Mouse (Mus musculus): ENCODE data around the gene Camkk2. TPM values are rescaled to one million over a fixed set of nuclear protein-coding genes. Genes with fewer than 3 reads are reported as not detected.
A peak's percentile ranks its signal among the peaks of the same experiment; 100 is the strongest.

Gene Camkk2
- polyA plus RNA-seq, 1 experiment from 2014 or later, result 69.4 TPM

GRCm38 (mm10) chr5:122800345-122801010, 21.3 kb upstream of the Camkk2 start:
- no peak overlapping the region for H3K9ac ChIP-seq
- 81% methylated on average over 13 of the region's 13 CpGs for WGBS
- no peaks in the 10 kb centered on the region for H3K9me3 ChIP-seq
- no peak for ATAC-seq (replicated peaks)
- no peak overlapping the region for H3K27ac ChIP-seq
- H3K4me1 ChIP-seq, result peaks cover 16% of the 10 kb centered on the region
- no peaks in the 10 kb centered on the region for H3K27me3 ChIP-seq (replicated peaks)
- no peak overlapping the region for H3K4me3 ChIP-seq
- no peak overlapping the region for H3K4me2 ChIP-seq
- H3K36me3 ChIP-seq (replicated peaks), result peaks cover 79% of the 10 kb centered on the region

GRCm38 (mm10) chr5:122799379-122800344, 20.5 kb upstream of the Camkk2 start:
- Histone ChIP-seq H3K27me3 (replicated peaks) (no peaks in the 10 kb centered on the region), H3K9ac (no peak overlapping the region), H3K4me2 (no peak overlapping the region), H3K27ac (peak overlapping the region; percentile 62), H3K4me3 (no peak overlapping the region), H3K9me3 (no peaks in the 10 kb centered on the region), H3K4me1 (peaks cover 16% of the 10 kb centered on the region), H3K36me3 (replicated peaks) (peaks cover 71% of the 10 kb centered on the region)
- no peak for ATAC-seq (replicated peaks)
- WGBS, result 75% methylated on average over 17 of the region's 17 CpGs

- peak; percentile 63 for ATAC-seq (replicated peaks)
- Histone ChIP-seq H3K4me2 (no peak overlapping the region), H3K9me3 (no peaks in the 10 kb centered on the region), H3K9ac (no peak overlapping the region), H3K36me3 (replicated peaks) (peaks cover 66% of the 10 kb centered on the region), H3K4me3 (no peak overlapping the region), H3K4me1 (peaks cover 16% of the 10 kb centered on the region), H3K27ac (peak overlapping the region; percentile 62), H3K27me3 (replicated peaks) (no peaks in the 10 kb centered on the region)
- 63% methylated on average over 17 of the region's 17 CpGs for WGBS
These were observed 19.6 kb upstream of the Camkk2 start for GRCm38 (mm10) chr5:122798557-122799378.

GRCm38 (mm10) chr5:122797866-122798265, 18.7 kb upstream of the Camkk2 start:
- Histone ChIP-seq H3K27me3 (replicated peaks) (no peaks in the 10 kb centered on the region), H3K4me3 (no peak overlapping the region), H3K9ac (no peak overlapping the region), H3K36me3 (replicated peaks) (peaks cover 67% of the 10 kb centered on the region), H3K9me3 (no peaks in the 10 kb centered on the region), H3K4me2 (no peak overlapping the region), H3K27ac (0 out of 2 replicates have a peak overlapping the region, but pooled peaks have one; percentile 25), H3K4me1 (peaks cover 16% of the 10 kb centered on the region)
- 93% methylated on average over 3 of the region's 3 CpGs for WGBS
- no peak for ATAC-seq (replicated peaks)

GRCm38 (mm10) chr5:122788696-122789095, 9.5 kb upstream of the Camkk2 start:
- Histone ChIP-seq H3K4me2 (no peak overlapping the region), H3K4me1 (no peaks in the 10 kb centered on the region), H3K27me3 (replicated peaks) (no peaks in the 10 kb centered on the region), H3K27ac (no peak overlapping the region), H3K4me3 (no peak overlapping the region), H3K9me3 (no peaks in the 10 kb centered on the region), H3K36me3 (replicated peaks) (peaks cover 42% of the 10 kb centered on the region), H3K9ac (no peak overlapping the region)
- ATAC-seq (replicated peaks), result no peak
- 97% methylated on average over 2 of the region's 2 CpGs for WGBS

- Histone ChIP-seq H3K36me3 (replicated peaks) (peaks cover 25% of the 10 kb centered on the region), H3K9ac (no peak overlapping the region), H3K9me3 (no peaks in the 10 kb centered on the region), H3K27me3 (replicated peaks) (no peaks in the 10 kb centered on the region), H3K4me2 (no peak overlapping the region), H3K4me1 (no peaks in the 10 kb centered on the region), H3K4me3 (no peak overlapping the region), H3K27ac (no peak overlapping the region)
- 69% methylated on average over 12 of the region's 12 CpGs for WGBS
- no peak for ATAC-seq (replicated peaks)
These were observed 7.0 kb upstream of the Camkk2 start for GRCm38 (mm10) chr5:122786035-122786819.

GRCm38 (mm10) chr5:122783726-122784406, 4.7 kb upstream of the Camkk2 start:
- H3K4me1 ChIP-seq, result peaks cover 4% of the 10 kb centered on the region; the same call in 1 of the 2 replicates
- H3K27me3 ChIP-seq (replicated peaks), result no peaks in the 10 kb centered on the region
- no peak overlapping the region for H3K4me2 ChIP-seq
- peaks cover 20% of the 10 kb centered on the region for H3K36me3 ChIP-seq (replicated peaks)
- no peaks in the 10 kb centered on the region for H3K9me3 ChIP-seq
- H3K27ac ChIP-seq, result no peak overlapping the region
- H3K9ac ChIP-seq, result no peak overlapping the region
- WGBS, result 53% methylated on average over 14 of the region's 14 CpGs
- ATAC-seq (replicated peaks), result no peak
- H3K4me3 ChIP-seq, result no peak overlapping the region

- no peaks in the 10 kb centered on the region for H3K27me3 ChIP-seq (replicated peaks)
- WGBS, result 76% methylated on average over 1 of the region's 1 CpGs
- no peaks in the 10 kb centered on the region for H3K9me3 ChIP-seq
- no peak overlapping the region for H3K4me3 ChIP-seq
- no peak overlapping the region for H3K4me2 ChIP-seq
- peaks cover 7% of the 10 kb centered on the region; the same call in 1 of the 2 replicates for H3K36me3 ChIP-seq (replicated peaks)
- H3K9ac ChIP-seq, result no peak overlapping the region
- no peak for ATAC-seq (replicated peaks)
- H3K27ac ChIP-seq, result no peak overlapping the region
- H3K4me1 ChIP-seq, result peaks cover 17% of the 10 kb centered on the region
These were observed 2.9 kb upstream of the Camkk2 start for GRCm38 (mm10) chr5:122782066-122782465.

GRCm38 (mm10) chr5:122780791-122781432, 1.7 kb upstream of the Camkk2 start:
- Histone ChIP-seq H3K27ac (no peak overlapping the region), H3K27me3 (replicated peaks) (no peaks in the 10 kb centered on the region)
- 88% methylated on average over 19 of the region's 19 CpGs for WGBS

GRCm38 (mm10) chr5:122778231-122779226, 680 bp downstream of the Camkk2 start:
- peak overlapping the region; percentile 87 for H3K4me2 ChIP-seq
- H3K27ac ChIP-seq, result peak overlapping the region; percentile 70
- no peaks in the 10 kb centered on the region for H3K27me3 ChIP-seq (replicated peaks)
- no peaks in the 10 kb centered on the region for H3K9me3 ChIP-seq
- ATAC-seq (replicated peaks), result peak; percentile 67
- H3K4me1 ChIP-seq, result peaks cover 17% of the 10 kb centered on the region
- H3K9ac ChIP-seq, result peak overlapping the region; percentile 80
- peak overlapping the region; percentile 74 for H3K4me3 ChIP-seq
- H3K36me3 ChIP-seq (replicated peaks), result no peaks in the 10 kb centered on the region
- WGBS, result 1% methylated on average over 38 of the region's 55 CpGs

More at GRCm38 (mm10) chr5:122780791-122781432, 1.7 kb upstream of the Camkk2 start:
- Histone ChIP-seq H3K4me1 (peaks cover 17% of the 10 kb centered on the region), H3K4me3 (no peak overlapping the region), H3K36me3 (replicated peaks) (no peaks in the 10 kb centered on the region), H3K4me2 (no peak overlapping the region), H3K9ac (no peak overlapping the region), H3K9me3 (no peaks in the 10 kb centered on the region)
- no peak for ATAC-seq (replicated peaks)

Measured in midbrain, embryonic 15.5 days (tissue).